Mouse (Mus musculus) midbrain, postnatal 0 days (tissue): ENCODE measurements around the gene Islr2. TPM values are rescaled to one million over a fixed set of nuclear protein-coding genes. Genes with fewer than 3 reads are reported as not detected.

Source experiments
- ATAC-seq: fragments of 200-750 bp; cut with Nextera tagmentation; 2 replicates; pipeline ENCODE4 v1.8.0; 2017; ENCODE audit warnings: moderate number of reproducible peaks, mild to moderate bottlenecking, moderate TSS enrichment, moderate library complexity; ENCODE audit not compliant: low FRiP score
- DNase-seq: peaks from one replicate; pipeline ENCODE4 v3.0.0-alpha.2; 2015; ENCODE audit warnings: low spot score
- H3K27ac ChIP-seq: fragments of 300-500 bp; sonication (generic); 2 replicates; pipeline ENCODE4 v1.5.1; 2014; ENCODE audit warnings: low read depth, mild to moderate bottlenecking, low read length, mixed read lengths
- H3K27me3 ChIP-seq: fragments of 300-500 bp; sonication (generic); 2 replicates; pipeline ENCODE4 v1.6.1; 2014; ENCODE audit warnings: low read length, control low read depth, mixed read lengths; ENCODE audit not compliant: insufficient read depth
- H3K36me3 ChIP-seq: fragments of 300-500 bp; sonication (generic); 2 replicates; pipeline ENCODE4 v1.6.1; 2014; ENCODE audit warnings: low read length, control low read depth, mixed read lengths; ENCODE audit not compliant: insufficient read depth
- H3K4me1 ChIP-seq: fragments of 300-500 bp; sonication (generic); 2 replicates; pipeline ENCODE4 v1.6.1; 2014; ENCODE audit warnings: mild to moderate bottlenecking, control low read depth, antibody characterized with exemption, low read length, mixed read lengths; ENCODE audit not compliant: insufficient read depth
- H3K4me2 ChIP-seq: fragments of 300-500 bp; sonication (generic); 2 replicates; pipeline ENCODE4 v1.6.1; 2014; ENCODE audit warnings: low read depth, mild to moderate bottlenecking, low read length, mixed read lengths; ENCODE audit not compliant: poor library complexity, severe bottlenecking
- H3K4me3 ChIP-seq: fragments of 300-500 bp; sonication (generic); 2 replicates; pipeline ENCODE4 v1.5.1; 2014; ENCODE audit warnings: low read depth, mild to moderate bottlenecking, low read length, moderate library complexity
- H3K9ac ChIP-seq: fragments of 300-500 bp; sonication (generic); replicated peaks from 2 replicates; pipeline ENCODE4 v1.6.1; 2014; ENCODE audit warnings: mild to moderate bottlenecking, low read length, moderate library complexity, mixed read lengths; ENCODE audit not compliant: poor library complexity, severe bottlenecking
- H3K9me3 ChIP-seq: fragments of 300-500 bp; sonication (generic); 2 replicates; pipeline ENCODE4 v1.6.1; 2016; ENCODE audit warnings: low read length, control low read depth
- CTCF ChIP-seq: IDR thresholded peaks from 2 replicates; pipeline ENCODE4 v1.5.1; 2016; ENCODE audit warnings: antibody characterized with exemption, mild to moderate bottlenecking
- WGBS: fragments of 180-500 bp; shearing (Covaris S2); extraction: QIAGEN DNeasy Blood & Tissue Kit; methylation state at CpG from one replicate; pipeline ENCODE4 v1.1.7; 2014; 5-methylcytosine and 5-hydroxymethylcytosine counted together
- microRNA-seq: library from miRNA; unstranded; fragments of <30 nt; microRNA quantifications from one replicate; pipeline ENCODE4, GENCODE M21; 2016; ENCODE audit warnings: borderline number of aligned reads
- polyA plus RNA-seq: library from polyadenylated mRNA; unstranded; fragments of >200 nt; fragmentation: Nextera tagmentation; extraction: Ambion mirVana; gene quantifications from 2 replicates; pipeline ENCODE4 v1.2.1, GENCODE M21; 2015
- total RNA-seq: library from RNA; depleted of rRNA; stranded (reverse); fragments of >200 nt; gene quantifications from 2 replicates; pipeline ENCODE4 v1.2.3, GENCODE M21; 2014; rRNA removed

Islr2 gene
- total and polyA plus RNA-seq, 2 experiments from 2014 or later = 18.1 to 267 TPM

DNA sequence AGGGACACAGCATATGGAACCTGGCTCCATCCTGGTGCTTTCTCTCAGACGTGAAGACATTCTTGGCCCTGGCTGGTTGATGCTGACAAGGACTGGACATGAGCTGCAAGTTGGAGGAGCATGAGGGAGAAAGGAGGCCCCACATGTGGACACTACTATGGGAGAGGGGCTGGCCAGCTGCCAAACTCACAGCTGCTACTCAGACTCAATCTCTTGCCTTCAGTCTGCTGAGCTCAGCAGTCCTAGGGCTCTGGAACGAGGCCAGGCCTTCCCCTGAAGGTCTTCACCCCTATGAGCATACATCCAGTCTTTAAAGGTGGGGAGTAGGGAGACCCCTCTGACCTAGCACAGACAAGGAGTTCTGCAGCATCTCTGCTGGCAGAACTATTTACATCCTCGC is 48.8 kb downstream of the Islr2 start:
- Histone ChIP-seq H3K27me3 (no peaks in the 10 kb centered on the region), H3K9ac (no peak overlapping the region), H3K9me3 (no peaks in the 10 kb centered on the region), H3K4me3 (no peak overlapping the region), H3K36me3 (no peaks in the 10 kb centered on the region), H3K4me1 (no peaks in the 10 kb centered on the region; the same call in 1 of the 2 replicates), H3K4me2 (no peak overlapping the region), H3K27ac (no peak overlapping the region)
- TF ChIP-seq CTCF = no peak
- no peak for ATAC-seq
- peak; percentile 78 for DNase-seq
- WGBS = 56% methylated on average over 3 of the region's 3 CpGs

GRCm38 (mm10) chr9:58153095-58153494 is 51.0 kb downstream of the Islr2 start:
- 63% methylated on average over 3 of the region's 3 CpGs for WGBS
- ATAC-seq (peak; percentile 13; the same call in 1 of the 2 replicates), DNase-seq (no peak)
- Histone ChIP-seq H3K36me3 (no peaks in the 10 kb centered on the region), H3K9ac (no peak overlapping the region), H3K9me3 (no peaks in the 10 kb centered on the region), H3K4me1 (no peaks in the 10 kb centered on the region; the same call in 1 of the 2 replicates), H3K27ac (no peak overlapping the region), H3K4me2 (no peak overlapping the region), H3K27me3 (no peaks in the 10 kb centered on the region), H3K4me3 (no peak overlapping the region)
- TF ChIP-seq CTCF = no peak

GRCm38 (mm10) chr9:58150733-58151361 is 53.3 kb downstream of the Islr2 start:
- DNase-seq (no peak), ATAC-seq (no peak)
- Histone ChIP-seq H3K9me3 (no peaks in the 10 kb centered on the region), H3K27ac (no peak overlapping the region), H3K27me3 (no peaks in the 10 kb centered on the region), H3K36me3 (no peaks in the 10 kb centered on the region), H3K4me1 (no peaks in the 10 kb centered on the region), H3K4me2 (no peak overlapping the region), H3K4me3 (no peak overlapping the region), H3K9ac (no peak overlapping the region)
- WGBS = 71% methylated on average over 4 of the region's 4 CpGs
- TF ChIP-seq CTCF = no peak; the same call in 1 of the 2 replicates

DNA sequence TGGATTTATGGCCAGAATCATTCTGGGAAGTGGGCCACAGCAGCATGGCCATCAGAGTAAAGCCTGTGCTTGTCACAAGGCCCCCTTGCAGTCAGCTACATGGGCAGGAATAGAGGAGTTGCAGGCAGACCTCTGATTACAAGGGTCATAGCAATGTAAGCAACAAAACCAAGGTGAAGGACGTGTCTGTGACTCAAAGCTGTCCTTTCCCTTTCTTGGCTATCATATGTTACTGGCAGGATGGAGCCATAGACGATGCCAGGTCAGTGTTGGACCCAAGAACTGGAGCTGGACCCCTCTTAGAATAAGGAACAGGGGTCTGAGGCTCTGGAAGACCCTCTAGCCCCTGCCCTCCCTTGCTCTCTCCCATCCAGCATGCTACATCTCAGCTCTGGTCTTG is 55.3 kb downstream of the Islr2 start:
- H3K9me3 ChIP-seq = no peaks in the 10 kb centered on the region
- H3K9ac ChIP-seq = no peak overlapping the region
- H3K27me3 ChIP-seq = no peaks in the 10 kb centered on the region
- 0 out of 2 replicates have a peak, but pooled peaks cover 2% of the 10 kb centered on the region for H3K4me1 ChIP-seq
- H3K4me3 ChIP-seq = no peak overlapping the region
- ATAC-seq (no peak), DNase-seq (no peak)
- H3K27ac ChIP-seq = no peak overlapping the region
- H3K36me3 ChIP-seq = no peaks in the 10 kb centered on the region
- 84% methylated on average over 2 of the region's 2 CpGs for WGBS
- no peak overlapping the region for H3K4me2 ChIP-seq
- no peak for TF ChIP-seq CTCF

Small RNA genes lying within 50 kb of the gene (microRNA-seq; reads per million reads assigned to microRNA genes)
- gene Mir6385 = not detected

Other genes with a start within 250 kb of the Islr2 start
- gene Cyp11a1, start 197.9 kb downstream of the Islr2 start, total RNA-seq = 0.22 and 1.3 TPM in 2 replicates
- gene Cyp11a1, start 197.9 kb downstream of the Islr2 start, polyA plus RNA-seq = 1.3 and 1.5 TPM in 2 replicates
- 19.6 and 20.8 TPM in 2 replicates for gene Stra6, start 140.5 kb downstream of the Islr2 start, total RNA-seq
- 8.8 and 9.2 TPM in 2 replicates for gene Stra6, start 140.5 kb downstream of the Islr2 start, polyA plus RNA-seq
- 0.24 and 0.27 TPM in 2 replicates for gene Ccdc33, start 85.5 kb downstream of the Islr2 start, total RNA-seq
- 1.1 and 1.4 TPM in 2 replicates for gene Ccdc33, start 85.5 kb downstream of the Islr2 start, polyA plus RNA-seq
- 55.6 and 68.8 TPM in 2 replicates for gene Islr, start within 50 bp of the Islr2 start, total RNA-seq
- gene Islr, start within 50 bp of the Islr2 start, polyA plus RNA-seq = 32.5 and 36.5 TPM in 2 replicates
- gene Pml, start 45.5 kb upstream of the Islr2 start, total RNA-seq = 5.6 and 9.0 TPM in 2 replicates
- gene Pml, start 45.5 kb upstream of the Islr2 start, polyA plus RNA-seq = 2.9 and 3.2 TPM in 2 replicates
- 159 and 170 TPM in 2 replicates for gene Stoml1, start 48.8 kb upstream of the Islr2 start, total RNA-seq
- gene Stoml1, start 48.8 kb upstream of the Islr2 start, polyA plus RNA-seq = 161 and 172 TPM in 2 replicates
- 5.9 and 10.6 TPM in 2 replicates for gene Loxl1, start 108.9 kb upstream of the Islr2 start, total RNA-seq
- 6.6 and 7.0 TPM in 2 replicates for gene Loxl1, start 108.9 kb upstream of the Islr2 start, polyA plus RNA-seq
- gene Tbc1d21, start 166.1 kb upstream of the Islr2 start, total RNA-seq = not detected in 2 replicates
- gene Tbc1d21, start 166.1 kb upstream of the Islr2 start, polyA plus RNA-seq = not detected in 2 replicates